Mouse (Mus musculus): Measurements from ENCODE around the gene Magi3. TPM values are rescaled to one million over a fixed set of nuclear protein-coding genes. Genes with fewer than 3 reads are reported as not detected.
A peak's percentile ranks its signal among the peaks of the same experiment; 100 is the strongest.

The Magi3 gene
- polyA plus RNA-seq, 1 experiment from 2014 or later, result 5.7 TPM

- Histone ChIP-seq H3K4me2 (ENCODE audit: low read depth, low read length) (no peak overlapping the region), H3K9me3 (ENCODE audit: control insufficient read depth, low read length) (no peaks in the 10 kb centered on the region), H3K9ac (ENCODE audit: low read depth, low read length) (no peak overlapping the region), H3K36me3 (ENCODE audit: control insufficient read depth, insufficient read depth, low read length) (no peaks in the 10 kb centered on the region), H3K27ac (replicated peaks; ENCODE audit: low read depth, low read length) (no peak overlapping the region), H3K4me3 (ENCODE audit: low read depth, low read length) (no peak overlapping the region), H3K4me1 (ENCODE audit: control insufficient read depth, insufficient read depth, low read length) (peaks cover 9% of the 10 kb centered on the region; the same call in 1 of the 2 replicates), H3K27me3 (replicated peaks; ENCODE audit: control insufficient read depth, insufficient read depth, low read length) (no peaks in the 10 kb centered on the region)
- DNase-seq (ENCODE audit: low spot score) (no peak), ATAC-seq (ENCODE audit: low read depth) (no peak)
- 44% methylated on average over 7 of the region's 7 CpGs for WGBS
Observed at GRCm38 (mm10) chr3:104226731-104227130, 6.6 kb upstream of the Magi3 start.

DNA sequence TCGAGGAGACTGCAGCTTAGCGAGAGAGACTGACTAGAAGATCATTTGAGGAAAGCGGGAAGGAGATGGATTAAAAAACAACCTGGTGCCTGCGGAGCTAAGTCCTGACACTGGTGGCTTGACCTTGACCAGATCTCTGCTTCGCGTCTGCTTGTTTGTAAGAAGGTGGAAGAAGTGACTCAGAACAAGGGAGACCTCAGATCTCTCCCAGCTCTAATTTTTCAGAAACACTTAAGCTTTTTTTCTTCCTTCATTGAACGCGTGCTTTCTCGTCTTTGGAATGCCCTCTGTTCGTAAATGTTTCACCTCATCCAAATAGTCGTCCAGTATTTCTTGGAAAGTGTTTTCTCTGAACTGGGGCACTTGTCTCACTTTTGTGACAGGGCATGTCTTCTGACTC, 982 bp upstream of the Magi3 start:
- Histone ChIP-seq H3K4me2 (ENCODE audit: low read depth, low read length) (peak overlapping the region; percentile 69), H3K9me3 (ENCODE audit: control insufficient read depth, low read length) (no peaks in the 10 kb centered on the region), H3K9ac (ENCODE audit: low read depth, low read length) (peak overlapping the region; percentile 64), H3K27ac (replicated peaks; ENCODE audit: low read depth, low read length) (peak overlapping the region; percentile 55), H3K27me3 (replicated peaks; ENCODE audit: control insufficient read depth, insufficient read depth, low read length) (no peaks in the 10 kb centered on the region), H3K36me3 (ENCODE audit: control insufficient read depth, insufficient read depth, low read length) (no peaks in the 10 kb centered on the region), H3K4me3 (ENCODE audit: low read depth, low read length) (peak overlapping the region; percentile 87), H3K4me1 (ENCODE audit: control insufficient read depth, insufficient read depth, low read length) (0 out of 2 replicates have a peak, but pooled peaks cover 6% of the 10 kb centered on the region)
- ATAC-seq (ENCODE audit: low read depth), result no peak
- WGBS, result 14% methylated on average over 11 of the region's 11 CpGs
- DNase-seq (ENCODE audit: low spot score), result no peak

GRCm38 (mm10) chr3:104219531-104220294, 461 bp downstream of the Magi3 start:
- Histone ChIP-seq H3K9ac (ENCODE audit: low read depth, low read length) (peak overlapping the region; percentile 78), H3K4me1 (ENCODE audit: control insufficient read depth, insufficient read depth, low read length) (0 out of 2 replicates have a peak, but pooled peaks cover 6% of the 10 kb centered on the region), H3K4me2 (ENCODE audit: low read depth, low read length) (peak overlapping the region; percentile 81), H3K36me3 (ENCODE audit: control insufficient read depth, insufficient read depth, low read length) (no peaks in the 10 kb centered on the region), H3K4me3 (ENCODE audit: low read depth, low read length) (peak overlapping the region; percentile 87), H3K9me3 (ENCODE audit: control insufficient read depth, low read length) (no peaks in the 10 kb centered on the region), H3K27me3 (replicated peaks; ENCODE audit: control insufficient read depth, insufficient read depth, low read length) (no peaks in the 10 kb centered on the region), H3K27ac (replicated peaks; ENCODE audit: low read depth, low read length) (peak overlapping the region; percentile 92)
- 0% methylated on average over 20 of the region's 107 CpGs for WGBS
- DNase-seq (ENCODE audit: low spot score), result no peak
- ATAC-seq (ENCODE audit: low read depth), result peak; percentile 53; the same call in 1 of the 2 replicates

- 1% methylated on average over 15 of the region's 15 CpGs for WGBS
- Histone ChIP-seq H3K4me3 (ENCODE audit: low read depth, low read length) (peak overlapping the region; percentile 87), H3K27me3 (replicated peaks; ENCODE audit: control insufficient read depth, insufficient read depth, low read length) (no peaks in the 10 kb centered on the region), H3K27ac (replicated peaks; ENCODE audit: low read depth, low read length) (no peak overlapping the region), H3K9ac (ENCODE audit: low read depth, low read length) (peak overlapping the region; percentile 78), H3K4me1 (ENCODE audit: control insufficient read depth, insufficient read depth, low read length) (0 out of 2 replicates have a peak, but pooled peaks cover 6% of the 10 kb centered on the region), H3K9me3 (ENCODE audit: control insufficient read depth, low read length) (no peaks in the 10 kb centered on the region), H3K36me3 (ENCODE audit: control insufficient read depth, insufficient read depth, low read length) (no peaks in the 10 kb centered on the region), H3K4me2 (ENCODE audit: low read depth, low read length) (peak overlapping the region; percentile 81)
- no peak; the same call in 1 of the 2 replicates for ATAC-seq (ENCODE audit: low read depth)
- peak; percentile 58 for DNase-seq (ENCODE audit: low spot score)
Observed at GRCm38 (mm10) chr3:104218926-104219325, 1.2 kb downstream of the Magi3 start.

DNA sequence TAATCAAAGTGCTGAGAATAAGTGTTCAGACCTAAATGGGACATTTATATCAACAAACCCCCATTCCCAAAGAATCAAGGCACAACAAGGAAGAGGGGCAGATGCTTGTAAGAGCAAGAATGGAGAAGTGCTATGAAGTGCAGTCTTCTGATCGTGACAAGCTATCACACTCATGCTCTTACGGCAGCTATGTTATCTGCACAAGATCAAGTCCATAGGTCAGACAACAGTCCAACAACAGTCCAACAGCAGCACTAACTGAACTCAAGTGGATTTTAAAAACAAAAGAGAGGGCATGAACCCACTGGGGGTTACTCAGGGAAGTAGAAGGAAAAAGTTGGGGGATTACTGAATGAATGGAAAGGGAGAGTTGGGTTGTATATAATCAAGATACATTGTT, 30.4 kb downstream of the Magi3 start:
- Histone ChIP-seq H3K4me3 (ENCODE audit: low read depth, low read length) (no peak overlapping the region), H3K27ac (replicated peaks; ENCODE audit: low read depth, low read length) (no peak overlapping the region), H3K4me2 (ENCODE audit: low read depth, low read length) (no peak overlapping the region), H3K27me3 (replicated peaks; ENCODE audit: control insufficient read depth, insufficient read depth, low read length) (no peaks in the 10 kb centered on the region), H3K4me1 (ENCODE audit: control insufficient read depth, insufficient read depth, low read length) (no peaks in the 10 kb centered on the region), H3K9me3 (ENCODE audit: control insufficient read depth, low read length) (no peaks in the 10 kb centered on the region), H3K9ac (ENCODE audit: low read depth, low read length) (no peak overlapping the region), H3K36me3 (ENCODE audit: control insufficient read depth, insufficient read depth, low read length) (no peaks in the 10 kb centered on the region)
- WGBS, result 84% methylated on average over 2 of the region's 2 CpGs
- ATAC-seq (ENCODE audit: low read depth), result no peak
- DNase-seq (ENCODE audit: low spot score), result no peak

- no peak for ATAC-seq (ENCODE audit: low read depth)
- 95% methylated on average over 1 of the region's 1 CpGs for WGBS
Observed at GRCm38 (mm10) chr3:104189234-104189633, 30.9 kb downstream of the Magi3 start.

GRCm38 (mm10) chr3:104184270-104184669, 35.9 kb downstream of the Magi3 start:
- no peak overlapping the region for H3K4me2 ChIP-seq (ENCODE audit: low read depth, low read length)
- H3K27me3 ChIP-seq (replicated peaks; ENCODE audit: control insufficient read depth, insufficient read depth, low read length), result no peaks in the 10 kb centered on the region
- WGBS, result 88% methylated on average over 2 of the region's 2 CpGs
- H3K4me1 ChIP-seq (ENCODE audit: control insufficient read depth, insufficient read depth, low read length), result no peaks in the 10 kb centered on the region
- no peak overlapping the region for H3K9ac ChIP-seq (ENCODE audit: low read depth, low read length)
- no peak overlapping the region for H3K4me3 ChIP-seq (ENCODE audit: low read depth, low read length)
- no peaks in the 10 kb centered on the region for H3K9me3 ChIP-seq (ENCODE audit: control insufficient read depth, low read length)
- DNase-seq (ENCODE audit: low spot score), result no peak
- H3K36me3 ChIP-seq (ENCODE audit: control insufficient read depth, insufficient read depth, low read length), result no peaks in the 10 kb centered on the region
- ATAC-seq (ENCODE audit: low read depth), result no peak
- H3K27ac ChIP-seq (replicated peaks; ENCODE audit: low read depth, low read length), result no peak overlapping the region

More at GRCm38 (mm10) chr3:104189234-104189633, 30.9 kb downstream of the Magi3 start:
- Histone ChIP-seq H3K36me3 (ENCODE audit: control insufficient read depth, insufficient read depth, low read length) (no peaks in the 10 kb centered on the region), H3K4me1 (ENCODE audit: control insufficient read depth, insufficient read depth, low read length) (no peaks in the 10 kb centered on the region), H3K9me3 (ENCODE audit: control insufficient read depth, low read length) (no peaks in the 10 kb centered on the region), H3K27me3 (replicated peaks; ENCODE audit: control insufficient read depth, insufficient read depth, low read length) (no peaks in the 10 kb centered on the region), H3K4me3 (ENCODE audit: low read depth, low read length) (no peak overlapping the region), H3K9ac (ENCODE audit: low read depth, low read length) (no peak overlapping the region), H3K27ac (replicated peaks; ENCODE audit: low read depth, low read length) (no peak overlapping the region), H3K4me2 (ENCODE audit: low read depth, low read length) (no peak overlapping the region)
- DNase-seq (ENCODE audit: low spot score), result no peak

- Histone ChIP-seq H3K4me2 (ENCODE audit: low read depth, low read length) (no peak overlapping the region), H3K27me3 (replicated peaks; ENCODE audit: control insufficient read depth, insufficient read depth, low read length) (no peaks in the 10 kb centered on the region), H3K27ac (replicated peaks; ENCODE audit: low read depth, low read length) (no peak overlapping the region), H3K9me3 (ENCODE audit: control insufficient read depth, low read length) (no peaks in the 10 kb centered on the region), H3K9ac (ENCODE audit: low read depth, low read length) (no peak overlapping the region), H3K36me3 (ENCODE audit: control insufficient read depth, insufficient read depth, low read length) (0 out of 2 replicates have a peak, but pooled peaks cover 2% of the 10 kb centered on the region), H3K4me3 (ENCODE audit: low read depth, low read length) (no peak overlapping the region), H3K4me1 (ENCODE audit: control insufficient read depth, insufficient read depth, low read length) (no peaks in the 10 kb centered on the region)
- DNase-seq (ENCODE audit: low spot score), result no peak
- ATAC-seq (ENCODE audit: low read depth), result no peak
- 67% methylated on average over 2 of the region's 2 CpGs for WGBS
Observed at GRCm38 (mm10) chr3:104183656-104184055, 36.5 kb downstream of the Magi3 start.

DNA sequence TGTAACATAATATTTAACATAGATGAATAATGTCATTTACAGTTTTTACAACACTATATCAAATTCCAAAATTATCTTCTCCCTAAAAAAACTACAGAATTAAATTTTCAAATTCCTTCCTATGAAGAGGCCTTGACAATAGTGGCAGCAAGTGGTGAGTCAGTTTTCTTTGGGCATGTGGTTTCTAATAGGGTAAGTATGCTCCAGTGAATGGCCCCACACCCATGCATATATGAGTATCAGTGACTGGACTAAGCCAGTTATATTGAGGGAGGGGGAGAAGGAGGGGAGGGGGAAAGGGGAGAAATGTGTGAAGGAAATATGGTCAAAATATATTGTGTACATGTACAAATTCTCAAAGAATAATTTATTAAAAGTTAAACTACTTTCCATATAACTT, 37.5 kb downstream of the Magi3 start:
- no peaks in the 10 kb centered on the region for H3K27me3 ChIP-seq (replicated peaks; ENCODE audit: control insufficient read depth, insufficient read depth, low read length)
- no peaks in the 10 kb centered on the region for H3K4me1 ChIP-seq (ENCODE audit: control insufficient read depth, insufficient read depth, low read length)
- no peak overlapping the region for H3K4me2 ChIP-seq (ENCODE audit: low read depth, low read length)
- H3K4me3 ChIP-seq (ENCODE audit: low read depth, low read length), result no peak overlapping the region
- H3K27ac ChIP-seq (replicated peaks; ENCODE audit: low read depth, low read length), result no peak overlapping the region
- ATAC-seq (ENCODE audit: low read depth), result no peak
- H3K9me3 ChIP-seq (ENCODE audit: control insufficient read depth, low read length), result no peaks in the 10 kb centered on the region
- no peak overlapping the region for H3K9ac ChIP-seq (ENCODE audit: low read depth, low read length)
- 0 out of 2 replicates have a peak, but pooled peaks cover 4% of the 10 kb centered on the region for H3K36me3 ChIP-seq (ENCODE audit: control insufficient read depth, insufficient read depth, low read length)
- DNase-seq (ENCODE audit: low spot score), result no peak

Measured in embryonic facial prominence, embryonic 14.5 days (tissue).